Mouse (Mus musculus): ENCODE results near the gene Gprin2. TPM values are rescaled to one million over a fixed set of nuclear protein-coding genes. Genes with fewer than 3 reads are reported as not detected.

The Gprin2 gene
- polyA plus RNA-seq, 1 experiment, result 1.1 TPM

DNA sequence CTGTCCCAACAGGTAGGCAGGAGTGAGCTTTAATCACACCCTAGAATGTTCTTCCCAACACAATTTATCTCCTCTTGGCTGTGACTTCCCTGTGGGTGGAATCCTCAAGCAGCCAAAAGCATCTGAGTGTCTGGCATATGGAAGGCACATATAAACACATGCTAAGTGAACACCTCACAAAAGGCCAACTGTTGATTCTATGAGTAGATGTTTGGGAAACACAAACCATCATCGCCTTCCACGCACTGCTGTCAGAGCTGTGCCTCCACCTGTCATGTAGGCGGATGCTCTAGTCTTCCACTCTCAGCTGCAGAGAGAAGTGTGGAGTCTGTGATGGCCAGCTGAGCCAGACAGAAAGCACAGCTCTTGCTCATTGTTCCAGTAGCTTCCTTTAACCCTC lies 22.1 kb downstream of the Gprin2 start:
- no peaks in the 10 kb centered on the region; the same call in 1 of the 2 replicates for H3K9me3 ChIP-seq (replicated peaks; ENCODE audit: control insufficient read depth, insufficient read depth, low read length, poor library complexity, severe bottlenecking)
- no peaks in the 10 kb centered on the region for H3K36me3 ChIP-seq (ENCODE audit: control insufficient read depth, insufficient read depth, low read length, poor library complexity, severe bottlenecking)
- H3K27ac ChIP-seq (ENCODE audit: insufficient read depth, low read length), result no peak overlapping the region
- no peaks in the 10 kb centered on the region for H3K4me1 ChIP-seq (ENCODE audit: control insufficient read depth, insufficient read depth, low read length)
- H3K9ac ChIP-seq (ENCODE audit: low read depth, poor library complexity, severe bottlenecking), result no peak overlapping the region
- no peak for TF ChIP-seq CTCF (IDR thresholded peaks at IDR 0.05; ENCODE audit: low read depth, low read length)
- no peaks in the 10 kb centered on the region for H3K27me3 ChIP-seq (ENCODE audit: control insufficient read depth, insufficient read depth, low read length, poor library complexity, severe bottlenecking)
- H3K4me3 ChIP-seq (ENCODE audit: low read depth, low read length), result no peak overlapping the region

DNA sequence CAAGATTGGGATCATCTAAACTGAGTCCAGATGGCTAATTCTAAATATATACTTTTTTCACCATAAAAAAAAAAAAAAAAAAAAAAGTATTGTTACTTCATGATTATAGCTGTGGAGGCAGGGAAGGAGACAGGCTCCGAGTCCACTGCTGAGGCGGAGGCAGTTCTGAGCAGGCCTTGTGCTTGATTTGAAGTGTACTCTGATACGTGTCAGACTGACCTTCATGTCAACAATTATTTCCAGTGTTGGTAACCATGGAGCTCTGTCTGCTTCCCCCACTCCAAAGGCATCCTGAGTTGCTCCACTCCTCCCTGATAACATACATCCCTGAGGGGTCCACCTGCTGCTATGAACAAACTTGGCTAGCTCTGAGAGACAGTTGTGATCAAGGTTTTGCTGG lies 30.3 kb downstream of the Gprin2 start:
- Histone ChIP-seq H3K4me1 (ENCODE audit: control insufficient read depth, insufficient read depth, low read length) (no peaks in the 10 kb centered on the region), H3K27me3 (ENCODE audit: control insufficient read depth, insufficient read depth, low read length, poor library complexity, severe bottlenecking) (no peaks in the 10 kb centered on the region), H3K4me3 (ENCODE audit: low read depth, low read length) (no peak overlapping the region), H3K9ac (ENCODE audit: low read depth, poor library complexity, severe bottlenecking) (no peak overlapping the region), H3K9me3 (replicated peaks; ENCODE audit: control insufficient read depth, insufficient read depth, low read length, poor library complexity, severe bottlenecking) (no peaks in the 10 kb centered on the region; the same call in 1 of the 2 replicates), H3K36me3 (ENCODE audit: control insufficient read depth, insufficient read depth, low read length, poor library complexity, severe bottlenecking) (no peaks in the 10 kb centered on the region), H3K27ac (ENCODE audit: insufficient read depth, low read length) (no peak overlapping the region)
- TF ChIP-seq EP300 (IDR thresholded peaks at IDR 0.05; ENCODE audit: insufficient read depth, low read depth, low read length) (no peak), POLR2A (IDR thresholded peaks at IDR 0.05; ENCODE audit: insufficient read depth, low read length) (no peak), CTCF (IDR thresholded peaks at IDR 0.05; ENCODE audit: low read depth, low read length) (no peak)

DNA sequence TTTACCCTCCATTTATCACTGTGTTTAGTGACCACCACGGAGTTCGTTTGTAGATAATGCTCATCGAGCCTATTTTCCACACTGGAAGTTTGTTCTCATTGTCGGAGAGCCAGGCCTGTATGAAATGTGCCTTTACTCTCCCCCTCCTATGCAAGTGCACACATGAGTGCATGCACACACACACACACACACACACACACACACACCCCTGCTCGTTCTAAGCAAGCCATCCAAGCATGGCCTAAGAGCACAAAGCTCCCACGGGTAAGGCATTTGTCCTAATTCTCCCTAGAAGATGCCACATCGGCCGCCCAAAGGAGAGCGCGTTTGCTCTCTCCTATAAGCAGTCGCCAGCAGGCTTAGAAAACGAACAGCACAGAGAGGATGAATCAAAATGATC lies 45.7 kb downstream of the Gprin2 start:
- no peak overlapping the region for H3K27ac ChIP-seq (ENCODE audit: insufficient read depth, low read length)
- no peaks in the 10 kb centered on the region for H3K27me3 ChIP-seq (ENCODE audit: control insufficient read depth, insufficient read depth, low read length, poor library complexity, severe bottlenecking)
- no peak overlapping the region for H3K4me3 ChIP-seq (ENCODE audit: low read depth, low read length)
- H3K4me1 ChIP-seq (ENCODE audit: control insufficient read depth, insufficient read depth, low read length), result no peaks in the 10 kb centered on the region
- no peak for TF ChIP-seq CTCF (IDR thresholded peaks at IDR 0.05; ENCODE audit: low read depth, low read length)
- H3K9me3 ChIP-seq (replicated peaks; ENCODE audit: control insufficient read depth, insufficient read depth, low read length, poor library complexity, severe bottlenecking), result no peaks in the 10 kb centered on the region
- H3K9ac ChIP-seq (ENCODE audit: low read depth, poor library complexity, severe bottlenecking), result no peak overlapping the region
- H3K36me3 ChIP-seq (ENCODE audit: control insufficient read depth, insufficient read depth, low read length, poor library complexity, severe bottlenecking), result no peaks in the 10 kb centered on the region

DNA sequence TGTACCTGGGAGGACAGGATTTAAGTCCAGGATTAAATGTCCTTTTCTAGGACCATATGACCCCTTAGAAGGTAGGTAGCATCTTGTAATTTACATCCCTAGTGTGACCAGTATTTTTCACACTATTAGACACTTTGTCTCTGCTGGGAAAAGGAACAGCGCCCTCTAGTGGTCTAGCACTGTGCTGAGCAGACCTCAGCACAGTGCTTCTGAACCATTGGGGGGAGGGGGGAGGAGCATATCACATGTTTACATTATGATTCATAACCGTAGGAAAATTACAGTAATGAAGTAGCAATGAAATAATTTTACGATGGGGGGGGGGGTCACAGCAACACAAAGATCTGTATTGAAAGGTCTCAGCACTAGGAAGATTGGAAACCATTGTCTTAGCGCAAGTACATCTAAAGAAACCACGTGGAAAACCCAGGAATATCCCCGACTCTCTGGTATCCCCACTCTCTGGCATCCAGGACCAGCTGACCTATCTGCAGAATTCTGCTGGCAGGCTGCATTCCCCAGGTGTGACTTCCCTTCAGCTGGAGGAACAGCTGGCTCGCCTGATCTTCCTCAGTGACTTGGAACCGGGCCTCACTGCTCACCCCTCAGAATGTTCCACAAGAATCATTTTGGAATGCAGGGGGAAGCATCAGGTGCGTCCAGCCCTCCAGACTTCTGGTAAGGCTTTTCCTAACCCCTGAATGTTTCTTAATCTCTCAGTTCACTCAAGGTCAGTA lies 46.7 kb downstream of the Gprin2 start:
- Histone ChIP-seq H3K9ac (ENCODE audit: low read depth, poor library complexity, severe bottlenecking) (no peak overlapping the region), H3K36me3 (ENCODE audit: control insufficient read depth, insufficient read depth, low read length, poor library complexity, severe bottlenecking) (no peaks in the 10 kb centered on the region), H3K27ac (ENCODE audit: insufficient read depth, low read length) (no peak overlapping the region), H3K4me1 (ENCODE audit: control insufficient read depth, insufficient read depth, low read length) (no peaks in the 10 kb centered on the region), H3K9me3 (replicated peaks; ENCODE audit: control insufficient read depth, insufficient read depth, low read length, poor library complexity, severe bottlenecking) (no peaks in the 10 kb centered on the region), H3K27me3 (ENCODE audit: control insufficient read depth, insufficient read depth, low read length, poor library complexity, severe bottlenecking) (no peaks in the 10 kb centered on the region), H3K4me3 (ENCODE audit: low read depth, low read length) (no peak overlapping the region)
- peak; percentile 80 for TF ChIP-seq CTCF (IDR thresholded peaks at IDR 0.05; ENCODE audit: low read depth, low read length)
- no peak for TF ChIP-seq POLR2A (IDR thresholded peaks at IDR 0.05; ENCODE audit: insufficient read depth, low read length)
- no peak for TF ChIP-seq EP300 (IDR thresholded peaks at IDR 0.05; ENCODE audit: insufficient read depth, low read depth, low read length)

DNA sequence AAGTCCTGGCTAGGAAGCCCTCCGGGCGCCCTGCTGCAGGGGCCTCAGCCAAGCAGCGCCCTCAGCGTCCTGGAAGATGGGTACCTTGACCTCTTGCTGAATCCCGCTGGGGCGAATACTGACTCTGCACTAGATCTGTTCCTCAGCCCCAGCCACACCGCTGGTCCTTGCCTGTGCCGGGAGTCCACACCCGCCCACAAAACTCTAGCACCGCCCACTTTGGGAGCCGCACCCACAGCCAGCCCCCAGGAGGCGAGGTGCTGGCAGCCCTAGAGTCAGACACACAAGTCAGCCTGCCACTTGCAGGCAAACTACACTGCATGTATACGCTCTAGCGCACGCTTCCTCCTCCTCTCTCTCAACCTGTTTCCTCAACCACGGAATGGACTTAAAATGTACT lies 49.1 kb downstream of the Gprin2 start, which contains the start of gene Npy4r:
TSS of gene Npy4r (minus strand) at position 148 of the 400 bp plus-strand sequence.
- Histone ChIP-seq H3K36me3 (ENCODE audit: control insufficient read depth, insufficient read depth, low read length, poor library complexity, severe bottlenecking) (no peaks in the 10 kb centered on the region), H3K4me1 (ENCODE audit: control insufficient read depth, insufficient read depth, low read length) (no peaks in the 10 kb centered on the region), H3K27me3 (ENCODE audit: control insufficient read depth, insufficient read depth, low read length, poor library complexity, severe bottlenecking) (no peaks in the 10 kb centered on the region), H3K9ac (ENCODE audit: low read depth, poor library complexity, severe bottlenecking) (no peak within 1 kb of the TSS), H3K4me3 (ENCODE audit: low read depth, low read length) (peak within 1 kb of the TSS; percentile 18; the same call in 1 of the 2 replicates), H3K27ac (ENCODE audit: insufficient read depth, low read length) (no peak within 1 kb of the TSS), H3K9me3 (replicated peaks; ENCODE audit: control insufficient read depth, insufficient read depth, low read length, poor library complexity, severe bottlenecking) (no peaks in the 10 kb centered on the region)
- TF ChIP-seq CTCF (IDR thresholded peaks at IDR 0.05; ENCODE audit: low read depth, low read length), result no peak
- TF ChIP-seq POLR2A (IDR thresholded peaks at IDR 0.05; ENCODE audit: insufficient read depth, low read length), result no peak
- TF ChIP-seq EP300 (IDR thresholded peaks at IDR 0.05; ENCODE audit: insufficient read depth, low read depth, low read length), result no peak

DNA sequence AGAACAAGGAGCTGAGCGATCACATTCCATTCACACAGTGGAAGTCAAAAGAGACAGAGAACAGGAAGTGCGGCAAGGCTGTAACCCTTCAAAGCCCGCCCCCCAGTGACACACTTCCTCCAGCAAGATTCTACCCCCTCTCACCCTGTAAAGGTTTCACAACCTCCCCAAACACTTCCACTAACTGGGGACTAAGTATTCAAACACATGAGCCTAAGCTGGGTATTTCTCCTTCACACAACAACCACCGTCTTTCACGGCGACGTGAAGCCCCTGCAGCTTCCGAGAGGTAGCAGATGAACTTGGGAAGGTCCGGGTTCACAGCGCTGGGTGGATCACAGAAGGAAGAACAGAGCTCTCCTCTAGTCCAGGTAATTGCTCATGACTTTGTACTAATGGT lies 58.5 kb downstream of the Gprin2 start:
- H3K4me3 ChIP-seq (ENCODE audit: low read depth, low read length), result peak overlapping the region; percentile 23; the same call in 1 of the 2 replicates

More for the DNA sequence above, 58.5 kb downstream of the Gprin2 start:
- TF ChIP-seq POLR2A (IDR thresholded peaks at IDR 0.05; ENCODE audit: insufficient read depth, low read length), result no peak
- TF ChIP-seq CTCF (IDR thresholded peaks at IDR 0.05; ENCODE audit: low read depth, low read length), result no peak
- TF ChIP-seq EP300 (IDR thresholded peaks at IDR 0.05; ENCODE audit: insufficient read depth, low read depth, low read length), result no peak
- H3K4me1 ChIP-seq (ENCODE audit: control insufficient read depth, insufficient read depth, low read length), result no peaks in the 10 kb centered on the region
- H3K36me3 ChIP-seq (ENCODE audit: control insufficient read depth, insufficient read depth, low read length, poor library complexity, severe bottlenecking), result no peaks in the 10 kb centered on the region
- no peak overlapping the region for H3K9ac ChIP-seq (ENCODE audit: low read depth, poor library complexity, severe bottlenecking)
- H3K9me3 ChIP-seq (replicated peaks; ENCODE audit: control insufficient read depth, insufficient read depth, low read length, poor library complexity, severe bottlenecking), result no peaks in the 10 kb centered on the region
- H3K27ac ChIP-seq (ENCODE audit: insufficient read depth, low read length), result no peak overlapping the region
- H3K27me3 ChIP-seq (ENCODE audit: control insufficient read depth, insufficient read depth, low read length, poor library complexity, severe bottlenecking), result no peaks in the 10 kb centered on the region
